Mouse (Mus musculus) stomach, postnatal 0 days (tissue): ENCODE data around the gene Wtap. TPM values are rescaled to one million over a fixed set of nuclear protein-coding genes. Genes with fewer than 3 reads are reported as not detected.
"Not testable (repeated sequence)": the region's sequence is repeated elsewhere in the genome, so short reads cannot be mapped to it uniquely, and the experiment has no call there.

ENCODE experiments used
- ATAC-seq: fragments of 200-750 bp; cut with Nextera tagmentation; 2 replicates; pipeline ENCODE4 v1.8.0; 2017; ENCODE audit not compliant: low FRiP score, low TSS enrichment
- DNase-seq: peaks from one replicate; pipeline ENCODE4 v3.0.0-alpha.2; 2016; ENCODE audit warnings: low spot score
- H3K27ac ChIP-seq: fragments of 300-500 bp; sonication (generic); replicated peaks from 2 replicates; pipeline ENCODE4 v1.5.1; 2014; ENCODE audit warnings: mild to moderate bottlenecking, control low read depth
- H3K27me3 ChIP-seq: fragments of 300-500 bp; sonication (generic); 2 replicates; pipeline ENCODE4 v1.6.1; 2014; ENCODE audit warnings: low read length; ENCODE audit not compliant: control insufficient read depth, insufficient read depth
- H3K36me3 ChIP-seq: fragments of 300-500 bp; sonication (generic); 2 replicates; pipeline ENCODE4 v1.6.1; 2014; ENCODE audit warnings: low read length, mixed read lengths; ENCODE audit not compliant: control insufficient read depth, insufficient read depth
- H3K4me1 ChIP-seq: fragments of 300-500 bp; sonication (generic); replicated peaks from 2 replicates; pipeline ENCODE4 v1.6.1; 2014; ENCODE audit warnings: antibody characterized with exemption; ENCODE audit not compliant: control insufficient read depth, insufficient read depth
- H3K4me2 ChIP-seq: fragments of 300-500 bp; sonication (generic); replicated peaks from 2 replicates; pipeline ENCODE4 v1.6.1; 2014; ENCODE audit warnings: low read depth, mild to moderate bottlenecking, control low read depth, moderate library complexity
- H3K4me3 ChIP-seq: fragments of 300-500 bp; sonication (generic); 2 replicates; pipeline ENCODE4 v1.5.1; 2014; ENCODE audit warnings: low read depth, low read length, control low read depth
- H3K9ac ChIP-seq: fragments of 300-500 bp; sonication (generic); 2 replicates; pipeline ENCODE4 v1.6.1; 2014; ENCODE audit warnings: mild to moderate bottlenecking, low read length, control low read depth, mixed read lengths
- H3K9me3 ChIP-seq: fragments of 300-500 bp; sonication (generic); 2 replicates; pipeline ENCODE4 v1.6.1; 2016; ENCODE audit warnings: low read length; ENCODE audit not compliant: control insufficient read depth
- CTCF ChIP-seq: IDR thresholded peaks from 2 replicates; pipeline ENCODE4 v1.5.1; 2016; ENCODE audit warnings: antibody characterized with exemption, low read depth, mild to moderate bottlenecking, moderate library complexity
- EP300 ChIP-seq: optimal IDR thresholded peaks from 2 replicates; pipeline ENCODE3; 2016; ENCODE audit warnings: antibody characterized with exemption
- WGBS: fragments of 180-500 bp; shearing (Covaris S2); extraction: QIAGEN DNeasy Blood & Tissue Kit; methylation state at CpG from one replicate; pipeline ENCODE4 v1.1.7; 2014; 5-methylcytosine and 5-hydroxymethylcytosine counted together
- polyA plus RNA-seq: library from polyadenylated mRNA; unstranded; fragments of >200 nt; fragmentation: Nextera tagmentation; extraction: Ambion mirVana; gene quantifications from 2 replicates; pipeline ENCODE4 v1.2.1, GENCODE M21; 2015

Wtap gene
- polyA plus RNA-seq, 1 experiment from 2014 or later = 75.2 TPM

DNA sequence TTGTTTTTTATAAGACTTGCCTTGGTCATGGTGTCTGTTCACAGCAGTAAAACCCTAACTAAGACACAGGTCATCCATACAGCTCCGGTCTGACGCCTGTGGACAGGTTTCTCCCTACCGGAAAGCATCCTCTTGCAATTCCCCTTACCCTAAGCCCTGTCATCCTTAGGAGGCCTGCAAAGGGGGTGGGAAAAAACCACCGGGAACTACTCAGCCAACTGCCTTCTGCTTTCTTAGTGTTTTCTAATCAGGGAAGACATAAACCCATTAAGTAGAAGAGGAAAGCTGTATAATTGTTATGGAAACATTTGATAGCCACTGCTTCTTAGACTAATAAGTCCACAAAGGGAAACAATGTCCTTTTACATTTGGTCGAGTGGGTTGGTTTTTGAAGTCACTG, 13.0 kb upstream of the Wtap start:
- no peaks in the 10 kb centered on the region for H3K9me3 ChIP-seq
- peak overlapping the region; percentile 79 for H3K4me3 ChIP-seq
- H3K36me3 ChIP-seq = no peaks in the 10 kb centered on the region
- WGBS = 55% methylated on average over 5 of the region's 5 CpGs
- H3K9ac ChIP-seq = no peak overlapping the region
- H3K27me3 ChIP-seq = no peaks in the 10 kb centered on the region
- no peak for ATAC-seq
- TF ChIP-seq EP300 (no peak), CTCF (no peak)
- no peak for DNase-seq
- H3K4me1 ChIP-seq = no peaks in the 10 kb centered on the region; the same call in 1 of the 2 replicates
- H3K4me2 ChIP-seq = peak overlapping the region; percentile 72
- H3K27ac ChIP-seq = peak overlapping the region; percentile 94; the same call in 1 of the 2 replicates

DNA sequence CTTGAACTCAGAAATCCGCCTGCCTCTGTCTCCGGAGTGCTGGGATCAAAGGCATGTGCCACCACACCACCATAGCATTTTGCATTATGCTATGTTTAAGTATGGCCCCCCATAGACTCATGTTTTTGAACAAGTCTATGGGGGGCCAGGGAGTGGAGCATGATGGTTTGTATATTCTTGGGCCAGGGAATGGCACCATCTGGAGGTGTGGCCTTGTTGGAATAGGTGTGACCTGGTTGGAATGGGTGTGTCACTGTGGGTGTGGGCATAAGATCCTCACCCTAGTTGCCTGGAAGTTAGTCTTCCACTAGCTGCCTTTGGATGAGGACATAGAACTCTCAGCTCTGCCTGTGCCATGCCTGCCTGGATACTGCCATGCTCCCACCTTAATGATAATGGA, 12.6 kb upstream of the Wtap start, which contains the start of gene Sod2:
TSS of gene Sod2 (plus strand) at position 301 of the 400 bp plus-strand sequence.
- WGBS = 98% methylated on average over 2 of the region's 2 CpGs

GRCm38 (mm10) chr17:13004436-13004835, 10.5 kb upstream of the Wtap start:
- H3K9me3 ChIP-seq, H3K27ac ChIP-seq, ATAC-seq, H3K27me3 ChIP-seq, H3K4me1 ChIP-seq, DNase-seq, H3K36me3 ChIP-seq, H3K4me3 ChIP-seq, H3K9ac ChIP-seq, H3K4me2 ChIP-seq: not testable (repeated sequence)
- 67% methylated on average over 2 of the region's 2 CpGs for WGBS

More for the DNA sequence above, 12.6 kb upstream of the Wtap start, which contains the start of gene Sod2:
- Histone ChIP-seq H3K4me2 (peak within 1 kb of the TSS; percentile 72), H3K27ac (peak within 1 kb of the TSS; percentile 94), H3K4me3 (peak within 1 kb of the TSS; percentile 79), H3K9ac (peak within 1 kb of the TSS; percentile 77)
- not testable (repeated sequence) for H3K36me3 ChIP-seq, ATAC-seq, DNase-seq, H3K27me3 ChIP-seq, H3K9me3 ChIP-seq, H3K4me1 ChIP-seq

DNA sequence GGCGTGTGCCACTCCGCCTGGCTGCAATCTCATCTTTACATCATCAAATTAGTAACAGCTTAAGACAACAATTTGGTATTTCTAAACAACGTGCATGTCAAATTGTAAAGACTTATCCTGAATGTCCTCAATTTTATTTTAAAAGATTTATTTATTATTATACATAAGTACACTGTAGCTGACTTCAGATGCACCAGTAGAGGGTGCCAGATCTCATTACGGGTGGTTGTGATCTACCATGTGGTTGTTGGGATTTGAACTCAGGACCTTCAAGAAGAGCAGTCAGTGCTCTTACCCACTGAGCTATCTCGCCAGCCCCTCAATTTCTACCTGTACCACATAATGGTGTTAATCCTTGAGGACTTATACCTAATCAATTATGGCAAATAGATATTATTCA, 8.3 kb upstream of the Wtap start:
- DNase-seq, H3K36me3 ChIP-seq, H3K4me1 ChIP-seq, H3K27me3 ChIP-seq, ATAC-seq, H3K27ac ChIP-seq, H3K4me3 ChIP-seq, H3K9ac ChIP-seq, H3K9me3 ChIP-seq, H3K4me2 ChIP-seq: not testable (repeated sequence)
- peak; percentile 22; the same call in 1 of the 2 replicates for TF ChIP-seq CTCF
- WGBS = 93% methylated on average over 5 of the region's 5 CpGs

- no peaks in the 10 kb centered on the region for H3K27me3 ChIP-seq
- WGBS = 75% methylated on average over 6 of the region's 6 CpGs
- no peak overlapping the region for H3K4me2 ChIP-seq
- H3K4me3 ChIP-seq = no peak overlapping the region
- TF ChIP-seq EP300 (no peak), CTCF (no peak)
- H3K9ac ChIP-seq = no peak overlapping the region
- no peaks in the 10 kb centered on the region for H3K36me3 ChIP-seq
- no peak overlapping the region for H3K27ac ChIP-seq
- H3K4me1 ChIP-seq = no peaks in the 10 kb centered on the region
- no peaks in the 10 kb centered on the region for H3K9me3 ChIP-seq
- ATAC-seq (no peak), DNase-seq (no peak)
Measured at GRCm38 (mm10) chr17:12999069-12999468, 5.1 kb upstream of the Wtap start.

- H3K27ac ChIP-seq = no peak overlapping the region
- H3K4me3 ChIP-seq = no peak overlapping the region
- H3K9ac ChIP-seq = no peak overlapping the region
- H3K27me3 ChIP-seq = no peaks in the 10 kb centered on the region
- H3K9me3 ChIP-seq = no peaks in the 10 kb centered on the region
- no peaks in the 10 kb centered on the region for H3K4me1 ChIP-seq
- WGBS = 79% methylated on average over 5 of the region's 5 CpGs
- no peaks in the 10 kb centered on the region for H3K36me3 ChIP-seq
- TF ChIP-seq CTCF = no peak
- no peak for TF ChIP-seq EP300
- DNase-seq = no peak
- H3K4me2 ChIP-seq = no peak overlapping the region
- ATAC-seq = no peak
Measured at GRCm38 (mm10) chr17:12997890-12998289, 3.9 kb upstream of the Wtap start.
